Mouse (Mus musculus): ENCODE measurements at regions not wholly inside any gene's neighbourhood (a gene's known extent, or its start where the extent isn't known, plus 50 kb on each side); places are given as distances from the start of the nearest gene placed in this dataset.

DNA sequence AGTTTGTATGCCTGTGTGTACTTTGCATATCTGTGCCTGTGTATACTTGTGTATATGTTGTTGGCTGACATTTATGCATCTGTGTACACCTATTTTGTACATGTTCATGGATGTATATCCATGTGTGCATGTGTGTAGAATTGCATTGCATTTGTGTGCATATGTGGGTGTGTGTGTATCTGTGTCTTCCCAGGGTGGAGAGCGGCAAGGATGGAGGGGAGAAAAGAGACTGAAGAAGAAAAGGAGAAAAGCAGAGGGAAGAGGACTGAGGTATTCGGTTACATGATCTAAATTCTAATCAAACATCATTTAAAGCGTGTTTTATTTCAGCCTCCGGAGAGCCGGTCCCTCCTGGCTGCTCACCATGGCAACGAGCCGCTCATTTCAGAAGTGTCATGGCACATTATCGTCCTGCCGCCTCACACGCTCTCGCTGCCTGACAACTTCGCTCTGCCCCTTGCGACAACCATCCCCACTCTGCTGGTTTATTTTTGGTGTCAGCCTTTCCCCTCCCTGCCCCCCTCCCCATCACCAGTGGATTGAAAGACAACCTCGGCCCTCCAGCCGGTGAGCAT, 58.6 kb downstream of the Mrm1 start:
- no peak for DNase-seq (ENCODE audit: low spot score in 2 of 2)

DNA sequence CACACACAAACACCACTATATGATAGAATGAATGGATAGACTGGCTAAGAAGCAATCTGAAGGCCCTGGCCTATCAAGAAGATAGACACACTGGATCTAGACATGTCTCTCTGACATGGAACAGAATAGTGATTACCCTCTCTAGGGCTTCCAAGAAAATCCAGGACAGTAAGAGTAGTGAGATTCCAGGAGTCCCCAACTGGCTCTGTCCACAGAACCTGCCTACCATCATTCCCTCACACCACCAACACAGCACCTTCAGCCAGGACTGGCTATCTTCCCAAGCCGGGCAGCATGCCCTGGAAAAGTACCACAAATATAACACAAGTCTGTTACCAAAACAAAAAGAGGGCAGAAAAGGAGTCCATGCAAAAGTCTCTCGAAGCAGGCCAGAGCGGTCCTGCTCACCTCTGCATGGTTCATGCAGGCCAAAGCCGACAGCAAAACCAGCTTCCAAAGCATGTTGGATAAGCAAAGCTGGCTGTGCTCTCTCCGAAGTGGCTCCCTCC, 59.8 kb downstream of the Mrm1 start:
- no peak for DNase-seq (ENCODE audit: low spot score in 2 of 2)

DNA sequence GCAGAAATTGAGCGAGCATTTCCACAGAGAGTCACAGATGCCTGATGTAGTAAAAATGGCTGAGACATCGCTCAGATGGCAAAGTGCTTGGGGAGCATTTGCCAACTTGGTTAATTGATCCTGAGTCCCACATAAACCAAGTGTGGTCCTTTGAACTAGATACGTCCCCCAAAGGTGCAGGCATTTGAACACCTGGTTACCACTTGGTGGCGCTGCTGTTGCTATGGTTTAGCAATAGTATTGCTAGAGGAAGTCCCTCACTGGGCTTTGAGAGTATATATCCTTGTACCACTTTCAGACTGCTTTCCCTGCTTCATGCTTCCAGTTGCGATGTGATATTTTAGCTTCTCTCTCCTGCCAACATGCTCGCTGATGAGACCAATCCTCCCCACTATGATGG, 67.3 kb downstream of the Mrm1 start:
- no peak for DNase-seq (ENCODE audit: low spot score in 2 of 2)

DNA sequence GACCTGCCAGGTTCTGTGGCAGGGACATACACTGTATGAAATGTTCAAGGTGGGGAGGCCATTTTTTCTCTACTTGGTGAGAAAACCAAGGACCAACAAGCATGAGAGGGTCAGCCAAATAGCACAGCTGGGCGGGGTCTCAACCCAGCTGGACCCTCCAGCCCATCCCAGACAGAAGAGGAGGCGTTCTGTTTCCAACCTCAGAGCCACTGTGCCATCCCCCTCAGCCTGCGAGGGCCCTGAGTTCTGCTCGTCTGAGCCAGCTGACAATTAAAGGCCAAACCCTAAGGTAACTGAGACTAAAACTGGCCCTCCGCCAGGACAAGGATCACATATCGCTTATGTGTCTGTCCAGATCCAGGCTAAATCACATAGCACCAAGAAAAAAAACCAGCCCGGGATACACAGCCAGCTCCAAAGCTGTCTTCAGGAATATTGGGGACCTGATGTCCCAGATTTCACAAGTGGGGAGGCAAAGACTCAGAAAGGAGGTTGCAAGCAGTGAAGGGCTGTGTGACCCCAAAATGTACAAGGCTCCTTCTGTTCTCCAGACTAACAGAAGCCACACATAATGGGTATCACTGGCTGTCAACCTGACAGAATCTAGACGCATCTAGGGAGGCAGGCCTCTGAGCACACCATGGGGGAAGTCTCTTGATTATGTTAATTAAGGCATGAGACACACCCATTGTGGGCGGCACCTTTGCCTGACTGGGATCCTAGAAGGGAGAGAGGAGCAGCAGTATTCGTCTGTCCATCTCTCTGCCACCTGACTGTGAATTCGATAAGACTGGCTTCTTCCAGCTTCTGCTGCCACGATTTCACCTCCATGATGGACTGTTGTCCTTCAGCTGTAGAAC, 69.6 kb downstream of the Mrm1 start:
- no peak for DNase-seq (ENCODE audit: low spot score in 2 of 2)

DNA sequence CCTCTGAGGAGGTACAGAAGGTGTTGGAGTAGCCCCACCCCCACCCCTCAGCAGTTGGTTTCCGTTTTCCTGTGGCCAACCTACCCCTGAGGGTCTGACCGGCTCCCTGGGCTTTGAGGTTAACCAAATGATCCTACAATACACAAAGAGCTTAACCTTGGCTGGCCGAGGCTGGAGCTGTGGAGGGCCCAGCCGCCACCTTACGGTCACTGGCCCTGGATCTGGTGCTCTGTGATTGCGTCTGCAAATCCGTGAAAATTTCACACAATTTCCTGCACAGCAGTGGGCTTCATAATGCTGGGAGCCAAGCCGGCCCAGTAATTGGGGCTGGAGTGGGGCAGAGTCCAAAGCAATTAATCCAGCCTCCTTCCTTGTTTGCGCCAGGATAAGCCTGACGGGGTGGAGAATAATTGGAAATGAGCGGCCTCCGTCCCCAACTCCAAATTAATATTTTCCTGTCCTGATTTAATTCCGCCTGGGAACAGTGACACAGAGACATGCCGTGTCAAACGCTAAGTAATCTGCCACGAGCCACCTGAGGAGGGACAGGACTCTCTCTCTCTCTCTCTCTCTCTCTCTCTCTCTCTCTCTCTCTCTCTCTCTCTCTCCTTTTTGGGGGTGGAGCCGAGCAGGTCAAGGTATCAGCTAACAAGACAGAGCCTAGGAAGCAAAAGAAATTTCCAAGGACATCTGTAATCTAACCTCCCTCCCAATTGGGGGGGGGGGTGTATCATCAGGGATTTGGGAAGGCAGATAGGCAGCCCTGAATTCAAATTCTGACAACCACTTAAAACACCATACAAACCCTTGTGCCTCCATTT, 80.3 kb downstream of the Mrm1 start:
- no peak for DNase-seq (ENCODE audit: low spot score in 2 of 2)

DNA sequence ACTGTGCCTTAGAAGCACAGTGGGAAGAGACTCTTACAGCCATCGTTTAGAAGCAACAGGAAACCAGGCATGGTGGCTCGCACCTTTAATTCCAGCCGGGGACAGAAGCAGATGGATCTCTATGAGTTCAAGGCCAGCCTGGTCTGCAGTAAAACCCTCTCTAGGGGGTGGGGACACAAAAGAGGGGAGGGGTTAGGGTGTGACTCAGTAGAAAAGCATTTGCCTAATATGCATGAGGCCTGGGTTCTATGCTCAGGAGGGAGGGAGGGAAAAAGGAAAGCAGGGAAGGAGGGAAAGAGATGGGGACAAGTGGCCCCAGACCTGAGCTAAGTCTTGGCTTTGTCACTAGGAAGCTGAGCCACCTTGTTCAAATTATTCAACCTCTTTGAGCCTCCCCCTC, 81.2 kb downstream of the Mrm1 start:
- no peak for DNase-seq (ENCODE audit: low spot score in 2 of 2)

DNA sequence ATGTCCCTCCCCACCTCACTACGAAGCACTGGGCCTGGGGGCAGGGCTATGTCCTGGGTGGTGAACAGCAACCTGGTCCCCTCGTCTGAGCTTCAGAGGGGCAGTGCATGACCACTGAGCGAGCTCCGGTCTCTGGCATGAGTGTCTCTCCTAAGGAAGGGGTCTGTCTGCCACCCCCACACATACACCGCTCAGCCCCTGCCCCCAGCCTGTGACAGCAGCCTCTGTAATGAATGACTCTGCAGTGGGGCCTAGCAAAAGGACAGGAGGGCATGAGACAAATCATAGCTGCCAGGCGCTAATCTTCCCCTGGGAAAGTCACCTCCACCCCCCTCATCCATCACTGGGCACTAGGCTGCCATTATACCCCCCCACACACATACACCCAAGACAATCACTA, 87.4 kb downstream of the Mrm1 start:
- DNase-seq (ENCODE audit: low spot score in 2 of 2), result no peak

DNA sequence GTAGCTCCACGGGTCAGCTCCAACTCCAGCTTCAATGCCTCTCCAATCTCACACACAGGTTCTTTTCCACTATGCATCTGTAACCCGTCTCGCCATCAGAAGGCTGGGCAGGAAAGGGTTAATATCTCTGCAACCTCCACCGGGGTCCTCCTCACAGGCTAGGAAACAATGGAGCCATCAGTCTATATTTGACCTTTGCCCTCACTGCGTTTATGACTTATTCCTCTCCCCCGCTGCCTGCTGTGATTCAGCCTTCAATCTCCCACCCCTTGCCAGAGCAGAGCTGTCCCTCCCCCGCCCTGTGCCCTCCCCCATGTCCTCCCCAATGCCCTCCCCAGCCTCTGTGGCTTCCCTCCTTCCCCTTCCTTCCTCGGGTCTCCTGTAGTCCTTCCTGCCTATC, 89.1 kb downstream of the Mrm1 start:
- no peak for DNase-seq (ENCODE audit: low spot score in 2 of 2)

DNA sequence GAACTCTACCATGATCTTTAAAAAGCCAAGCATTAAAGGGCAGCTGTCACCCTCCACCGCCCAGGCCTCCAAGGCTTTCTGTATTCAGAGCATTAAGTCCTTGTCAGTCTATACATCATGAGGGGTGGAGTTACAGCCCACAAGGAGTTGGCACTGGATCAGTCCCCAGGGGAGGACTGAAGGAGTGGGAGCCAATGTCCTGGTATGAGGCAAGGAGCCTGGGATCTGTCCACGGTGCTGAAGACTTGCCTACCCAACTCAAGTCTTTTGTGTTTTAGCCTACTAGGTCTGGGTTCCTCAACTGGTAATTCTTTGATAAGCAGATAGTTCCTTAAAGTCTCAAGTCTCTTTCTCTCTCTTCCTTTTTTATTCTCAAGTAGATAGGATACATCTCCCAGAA, 90.1 kb downstream of the Mrm1 start:
- DNase-seq (ENCODE audit: low spot score in 2 of 2), result peak in 1 of 2 experiments; percentile 13

DNA sequence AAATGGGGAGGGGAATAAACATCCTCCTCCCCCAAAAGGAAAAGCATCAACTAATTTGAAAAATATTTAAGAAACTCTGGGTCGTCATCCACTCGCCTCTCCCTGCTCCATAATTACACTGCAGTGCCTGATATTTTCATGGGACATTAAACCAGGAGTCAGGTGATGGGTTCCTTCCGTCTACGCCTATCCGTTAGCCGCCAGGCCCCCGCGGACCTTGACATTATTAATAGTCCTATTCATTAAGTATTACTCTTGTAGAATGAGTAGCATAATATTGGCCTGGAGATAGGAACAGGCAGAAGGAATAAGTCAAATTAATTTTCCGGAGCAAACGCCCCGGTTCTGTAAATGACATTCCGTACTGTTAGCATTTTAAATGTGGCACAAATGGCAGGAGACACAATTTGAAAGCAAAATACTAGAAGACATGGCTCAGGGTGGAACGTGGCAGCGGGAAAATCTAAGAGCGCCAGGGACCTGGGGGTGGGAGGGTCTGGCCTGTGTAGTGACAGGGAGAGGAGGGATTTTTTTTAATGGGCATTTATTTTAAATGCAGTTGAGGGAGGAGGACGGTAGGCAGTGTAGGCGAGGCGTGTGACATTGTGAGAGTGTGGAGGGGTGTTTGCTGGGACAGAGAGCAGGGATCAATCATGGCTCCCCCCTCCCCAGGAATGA, 93.2 kb downstream of the Mrm1 start:
- no peak for DNase-seq (ENCODE audit: low spot score in 2 of 2)

DNA sequence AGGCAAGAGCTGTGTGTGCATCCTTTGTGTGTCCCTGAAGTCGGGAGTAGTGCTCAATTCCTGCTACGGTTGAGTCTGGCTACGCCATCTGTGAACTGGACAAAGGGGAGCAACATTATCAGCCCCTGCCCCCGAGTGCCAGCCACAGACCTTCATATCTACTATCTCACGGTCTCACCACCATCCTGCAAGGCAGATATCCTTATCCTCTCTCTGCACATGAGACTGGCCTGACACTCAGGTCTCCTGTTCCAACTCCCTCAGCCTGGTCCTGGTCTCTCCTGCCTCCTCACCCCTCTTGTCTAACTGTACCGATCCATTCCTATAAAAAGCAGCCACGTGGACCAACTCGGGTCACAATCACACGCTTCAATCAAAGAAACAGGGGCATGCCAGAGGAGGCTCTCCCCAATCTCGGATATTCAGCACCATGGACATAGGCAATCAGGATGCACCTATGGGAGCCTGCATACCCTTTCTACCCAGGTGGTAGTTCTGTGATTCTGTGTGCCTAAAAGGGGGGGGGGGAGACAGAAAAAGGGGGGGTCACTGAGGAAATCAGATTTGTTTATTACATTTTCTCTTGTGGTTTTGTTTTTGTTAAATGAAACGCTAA, 94.0 kb downstream of the Mrm1 start:
- no peak for DNase-seq (ENCODE audit: low spot score in 2 of 2)

DNA sequence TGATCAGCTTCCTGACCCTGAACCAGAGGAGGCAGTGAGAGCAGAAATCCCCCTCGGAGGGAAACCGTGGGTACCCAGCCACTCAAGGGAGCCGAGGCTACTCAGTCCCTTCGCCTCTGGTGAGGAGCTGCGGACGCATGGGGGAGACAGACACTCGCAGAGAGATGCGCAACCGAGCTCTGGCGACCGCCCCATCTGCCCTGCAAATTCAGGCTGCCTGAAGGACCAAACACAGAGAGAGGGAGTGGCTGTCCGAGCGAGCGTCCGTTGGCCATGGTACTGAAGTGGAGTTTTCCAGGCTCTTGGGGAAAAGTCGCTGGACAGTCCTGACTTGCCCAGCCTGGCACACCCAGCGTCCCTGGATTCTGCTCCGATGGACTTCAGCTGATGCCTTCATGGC, 95.2 kb downstream of the Mrm1 start:
- DNase-seq (ENCODE audit: low spot score in 2 of 2), result peak in 1 of 2 experiments; percentile 12

DNA sequence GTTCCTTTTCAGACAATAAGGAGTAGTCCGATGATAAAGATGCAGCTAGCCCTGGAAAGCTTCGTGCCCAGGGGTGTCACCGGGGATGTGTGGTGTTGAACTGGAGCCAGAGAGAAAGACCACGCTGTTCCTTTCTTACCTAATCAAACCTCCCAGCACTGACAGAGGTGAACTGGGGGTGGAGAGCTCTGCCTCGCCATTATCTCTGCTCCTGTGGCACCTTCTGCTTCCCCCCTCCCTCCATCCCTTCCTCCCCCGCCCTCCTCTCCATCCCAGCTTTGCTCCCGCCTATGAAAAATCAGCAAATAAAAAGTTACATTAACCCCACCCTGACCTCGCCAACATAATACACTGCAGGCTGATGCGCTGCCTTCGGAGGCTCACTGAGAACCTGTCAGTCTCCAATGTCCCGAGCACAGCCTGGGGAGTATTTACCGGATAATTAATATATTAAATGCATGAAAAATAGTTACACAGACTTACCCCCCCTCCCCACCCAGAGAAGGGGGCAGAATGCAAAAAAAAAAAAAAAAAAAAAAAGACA, 96.6 kb downstream of the Mrm1 start:
- no peak for DNase-seq (ENCODE audit: low spot score in 2 of 2)

DNA sequence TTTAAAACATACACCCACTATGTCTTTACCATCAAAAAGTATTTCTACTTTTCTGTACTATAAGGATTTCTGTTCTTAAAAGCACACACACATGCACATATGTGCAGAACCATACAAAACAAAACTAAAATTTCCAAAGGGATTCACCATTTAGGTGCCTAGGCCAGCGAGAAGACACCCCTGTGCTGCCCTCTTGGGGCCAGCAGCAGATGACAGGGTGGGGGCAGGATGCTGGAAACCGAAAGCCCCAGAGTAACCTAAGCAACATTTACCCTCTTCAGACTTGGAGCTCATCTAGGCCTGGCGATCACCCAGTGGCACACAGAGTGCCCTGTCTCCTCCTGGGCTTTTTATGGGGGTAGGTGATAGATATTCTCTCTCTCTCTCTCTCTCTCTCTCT, 97.3 kb downstream of the Mrm1 start:
- no peak for DNase-seq (ENCODE audit: low spot score in 2 of 2)

DNA sequence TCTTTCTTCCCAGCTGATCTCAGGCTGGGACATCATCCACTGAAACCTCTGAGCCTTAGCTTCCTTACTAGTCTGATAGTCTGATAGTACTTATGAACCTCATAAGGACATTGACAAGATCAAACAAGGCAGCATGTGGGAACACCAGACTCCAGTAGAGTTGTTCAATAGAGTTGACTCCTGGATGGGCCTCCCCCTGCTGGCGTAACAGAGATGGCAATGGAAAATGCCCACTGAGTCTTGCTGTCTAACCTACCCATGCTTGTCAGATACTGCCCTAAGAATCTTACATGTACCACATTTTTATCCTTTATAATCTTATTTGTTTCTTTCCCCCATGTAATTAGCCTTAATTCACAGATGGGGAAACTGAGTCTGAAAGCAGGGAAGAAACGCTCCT, 98.2 kb downstream of the Mrm1 start:
- DNase-seq (ENCODE audit: low spot score in 2 of 2), result no peak

DNA sequence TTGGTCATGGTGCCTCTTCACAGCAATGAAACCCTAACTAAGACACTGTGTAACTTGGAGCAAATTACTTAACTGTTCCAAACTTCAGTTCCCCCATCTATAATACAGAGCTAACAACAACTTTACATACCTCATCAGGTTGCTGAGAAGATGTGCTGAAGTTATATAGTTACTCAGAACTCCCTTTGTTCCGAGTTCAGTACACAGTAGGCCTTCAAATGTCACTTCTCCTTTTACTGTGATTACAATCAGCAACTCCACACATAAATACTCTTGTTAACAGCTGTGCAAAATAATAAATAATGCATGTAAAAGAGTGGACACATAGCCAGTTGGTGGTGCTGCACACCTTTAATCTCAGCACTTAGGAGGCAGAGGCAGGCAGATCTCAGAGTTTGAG, 99.5 kb downstream of the Mrm1 start:
- no peak for DNase-seq (ENCODE audit: low spot score in 2 of 2)

DNA sequence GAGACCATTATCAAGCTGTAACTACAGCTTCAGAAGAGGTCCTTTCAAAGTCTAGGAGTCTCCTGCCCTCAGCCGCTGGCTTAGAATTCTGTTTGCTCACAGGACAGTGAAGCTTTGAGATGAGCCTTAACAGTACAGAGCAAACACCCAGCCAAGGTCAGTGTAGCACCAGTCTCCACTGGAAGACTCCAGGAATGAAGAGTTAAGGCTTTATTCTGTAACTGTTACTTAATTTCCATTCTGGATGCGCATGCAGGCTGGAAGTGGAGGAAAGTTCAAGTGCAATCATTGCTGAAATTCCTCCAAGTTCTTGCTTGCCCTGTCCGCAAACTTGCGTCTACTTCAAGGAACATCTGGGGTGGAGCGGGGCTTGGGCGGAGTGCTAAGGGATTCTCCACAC, 106.6 kb downstream of the Mrm1 start:
- DNase-seq (ENCODE audit: low spot score in 2 of 2), result no peak

DNA sequence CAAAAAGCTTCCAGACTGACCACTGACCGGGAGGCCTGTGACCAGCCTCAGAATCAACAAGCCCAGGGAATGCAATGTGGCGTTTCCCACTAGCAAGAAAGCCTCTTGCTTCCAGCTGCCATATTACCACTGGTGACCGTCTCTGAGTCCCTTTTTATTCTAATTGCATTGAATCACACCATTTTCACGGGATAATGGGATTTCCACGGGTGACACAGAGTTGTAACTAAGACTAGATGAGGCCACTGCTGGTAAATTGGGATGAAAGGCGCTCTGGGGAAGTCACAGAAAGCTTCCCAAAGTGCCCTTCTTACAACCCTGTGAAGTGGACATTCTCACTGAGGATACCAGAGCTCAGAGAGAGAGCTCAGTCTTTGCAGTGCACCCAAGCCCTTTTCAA, 107.4 kb downstream of the Mrm1 start:
- no peak for DNase-seq (ENCODE audit: low spot score in 2 of 2)

DNA sequence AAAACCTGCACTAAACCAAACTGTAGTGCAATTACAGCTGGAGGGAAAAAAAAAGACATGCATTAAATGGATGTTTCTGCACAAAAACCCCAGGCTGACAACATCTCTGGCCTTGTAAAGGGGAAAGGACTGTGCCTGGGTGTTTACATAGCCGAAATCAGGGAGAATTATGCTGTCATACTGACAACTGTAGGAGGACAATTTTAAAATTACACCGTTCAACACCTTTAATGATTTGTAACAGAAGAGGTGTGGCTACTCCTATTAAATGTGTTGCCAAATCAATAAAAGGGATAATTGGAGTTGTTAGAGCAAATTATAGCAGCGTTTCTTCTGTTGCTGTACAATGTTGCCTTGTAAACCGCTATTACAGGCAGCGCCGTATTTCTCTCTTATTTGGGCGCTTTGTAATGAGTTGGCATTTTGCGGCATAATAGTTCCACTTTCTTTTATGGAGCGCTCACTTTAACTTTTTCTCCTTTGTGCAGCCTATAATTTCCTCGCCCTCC, 111.0 kb downstream of the Mrm1 start:
- no peak for DNase-seq (ENCODE audit: low spot score in 2 of 2)

DNA sequence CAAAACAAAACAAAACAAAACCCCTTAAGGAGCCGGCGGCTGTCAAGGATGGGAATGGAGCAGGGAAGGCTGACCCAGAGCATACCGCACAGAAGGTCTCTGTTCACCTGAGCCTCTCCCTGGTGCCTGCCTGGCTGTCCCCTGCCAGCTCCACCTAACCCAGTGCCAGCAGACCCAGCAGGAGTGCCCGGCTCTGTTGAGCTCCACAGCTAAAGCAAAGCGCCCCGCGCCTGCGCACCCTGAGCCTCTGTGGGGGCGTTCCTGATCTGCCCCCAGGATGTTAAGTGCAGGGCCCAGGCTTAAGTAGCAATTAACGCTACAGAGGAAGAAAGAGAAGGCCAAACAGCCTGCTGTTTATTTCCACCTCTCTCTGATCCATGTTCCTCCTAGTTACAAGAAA, 111.5 kb downstream of the Mrm1 start:
- DNase-seq (ENCODE audit: low spot score in 2 of 2), result no peak

DNA sequence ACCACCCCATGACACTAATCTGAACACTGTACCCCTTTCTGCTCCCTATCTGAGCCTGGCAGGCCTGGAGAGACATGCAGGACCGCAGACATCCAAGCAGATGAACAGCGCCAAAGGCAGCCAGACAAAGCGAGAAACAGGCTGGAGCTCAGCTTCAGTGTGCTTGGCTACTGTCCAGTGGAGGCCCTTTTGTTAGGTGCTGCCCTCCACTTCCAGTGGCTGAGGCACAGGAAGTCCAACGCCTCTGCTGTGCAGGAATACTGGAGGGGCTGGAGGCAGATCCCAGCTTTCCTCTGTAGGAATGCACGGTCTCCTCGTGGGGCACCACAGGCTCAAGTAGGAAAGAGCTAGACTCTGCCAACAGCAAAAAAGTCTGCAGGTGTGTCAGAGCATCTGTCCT, 112.6 kb downstream of the Mrm1 start:
- DNase-seq (ENCODE audit: low spot score in 2 of 2), result no peak

All from adrenal gland, postnatal 4 days (tissue).